Mouse (Mus musculus): ENCODE measurements around the gene Gpr179.
"Not testable (repeated sequence)": the region's sequence is repeated elsewhere in the genome, so short reads cannot be mapped to it uniquely, and the experiment has no call there.

Gpr179 gene

DNA sequence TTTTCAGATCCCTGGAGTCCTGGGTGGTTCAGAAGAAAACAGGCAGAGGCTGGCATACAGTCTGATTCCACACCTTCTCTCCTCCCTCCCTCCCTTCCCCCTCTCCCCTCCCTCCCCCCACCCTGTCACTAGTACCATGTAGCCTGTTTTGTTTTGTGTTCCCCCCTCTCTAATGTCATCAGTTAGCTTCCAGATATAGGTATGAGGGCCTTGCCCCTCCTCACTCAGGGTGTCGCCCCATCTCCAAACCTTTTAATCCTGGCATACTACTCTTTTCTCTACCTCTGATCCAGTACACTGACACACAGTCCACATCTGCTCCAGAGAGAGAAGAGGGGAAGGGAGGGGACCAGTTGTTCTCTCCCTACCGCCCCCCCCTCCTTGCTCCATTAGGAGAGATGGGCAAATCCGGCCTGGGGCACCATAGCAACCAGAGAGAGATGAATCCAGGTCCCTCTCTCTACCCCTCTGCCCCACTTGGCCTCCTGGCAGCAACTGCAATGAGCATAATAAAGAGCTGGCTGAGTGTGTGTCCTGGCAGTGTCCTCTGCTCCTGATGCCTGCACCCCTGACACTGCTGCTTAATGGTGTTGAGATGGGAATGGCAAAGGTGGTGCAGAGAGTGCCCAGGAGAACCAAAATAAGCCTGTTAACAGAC, at the start of gene Gpr179:
Gene Gpr179 (minus strand): TSS at position 51 of the 658 bp plus-strand sequence.
- in situ Hi-C loops (cut with MboI), result no loop called here

DNA sequence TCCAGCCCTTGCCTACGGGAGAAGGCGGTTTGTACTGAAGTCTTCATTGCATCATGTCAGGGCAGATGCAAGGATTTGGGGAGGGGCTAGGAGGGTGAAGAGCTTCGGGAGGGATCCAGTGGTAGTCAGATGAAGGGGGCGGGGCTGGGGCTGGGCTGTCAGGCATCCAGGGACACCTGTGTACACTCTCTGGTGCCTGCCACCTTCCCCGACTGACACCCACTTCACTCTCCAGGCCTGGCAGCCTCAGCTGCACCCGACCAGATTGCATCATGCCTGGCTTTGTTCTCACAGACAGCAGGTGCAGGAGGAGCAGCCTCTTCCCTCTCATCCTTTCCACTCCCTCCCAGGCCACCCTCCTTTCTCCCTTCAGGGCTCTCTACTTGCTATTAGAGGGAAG, 49.2 kb upstream of the Gpr179 start:
- in situ Hi-C loops (cut with MboI), result no loop called here

DNA sequence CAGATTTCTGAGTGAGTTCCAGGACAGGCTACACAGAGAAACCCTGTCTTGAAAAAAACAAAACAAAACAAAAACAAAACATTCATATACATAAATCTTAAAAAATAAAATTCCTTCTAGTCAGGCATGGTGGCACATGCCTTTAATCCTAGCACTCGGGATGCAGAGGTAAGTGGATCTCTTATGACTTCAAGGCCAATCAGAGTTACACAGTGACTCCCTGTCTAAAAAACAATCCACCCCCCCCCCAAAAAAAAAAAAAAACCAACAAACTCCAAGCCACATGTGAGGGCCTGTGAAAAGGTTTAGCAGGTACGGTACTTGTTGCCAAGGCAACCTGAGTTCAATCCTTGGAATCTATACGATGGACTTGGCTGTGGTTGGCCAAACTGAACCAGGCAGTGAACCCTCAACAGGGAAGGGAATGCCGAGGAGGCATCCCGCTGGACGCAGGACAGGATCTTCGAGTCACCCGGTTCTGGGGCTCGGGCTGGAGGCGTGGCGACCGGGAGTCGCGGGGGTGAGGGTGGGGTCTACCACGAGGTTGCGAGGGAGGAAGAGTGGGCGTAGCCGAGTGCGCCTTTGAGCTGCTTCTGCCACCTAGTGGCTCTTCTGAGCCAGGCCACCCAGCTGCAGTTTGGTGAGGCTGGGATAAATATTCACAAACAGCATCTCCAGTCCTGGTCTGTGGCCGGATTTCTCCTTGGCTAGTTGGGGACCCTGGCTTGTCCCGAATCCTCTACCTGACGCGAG, 48.3 kb upstream of the Gpr179 start:
- in situ Hi-C loops (cut with MboI), result no loop called here

DNA sequence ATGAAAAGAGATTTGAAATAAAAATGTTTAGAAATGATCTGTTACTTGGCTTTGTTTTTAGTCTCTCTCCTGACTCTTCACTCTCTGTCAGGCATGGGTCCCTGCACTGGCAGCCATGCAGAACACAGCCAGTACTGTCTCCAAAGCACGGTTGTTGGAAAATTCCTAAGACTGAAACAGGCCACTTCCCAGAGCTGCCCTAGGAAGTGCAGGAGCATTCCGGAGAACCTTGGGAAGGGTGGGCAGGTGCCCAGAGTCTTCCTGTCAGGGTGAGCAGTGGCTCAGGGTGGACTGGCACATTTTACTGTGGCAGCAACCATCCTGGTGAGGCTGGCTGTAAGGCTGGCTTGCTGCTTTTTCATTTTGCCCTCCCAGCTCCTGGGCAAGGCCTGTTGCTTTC, 46.6 kb upstream of the Gpr179 start:
- in situ Hi-C loops (cut with MboI), result no loop called here

DNA sequence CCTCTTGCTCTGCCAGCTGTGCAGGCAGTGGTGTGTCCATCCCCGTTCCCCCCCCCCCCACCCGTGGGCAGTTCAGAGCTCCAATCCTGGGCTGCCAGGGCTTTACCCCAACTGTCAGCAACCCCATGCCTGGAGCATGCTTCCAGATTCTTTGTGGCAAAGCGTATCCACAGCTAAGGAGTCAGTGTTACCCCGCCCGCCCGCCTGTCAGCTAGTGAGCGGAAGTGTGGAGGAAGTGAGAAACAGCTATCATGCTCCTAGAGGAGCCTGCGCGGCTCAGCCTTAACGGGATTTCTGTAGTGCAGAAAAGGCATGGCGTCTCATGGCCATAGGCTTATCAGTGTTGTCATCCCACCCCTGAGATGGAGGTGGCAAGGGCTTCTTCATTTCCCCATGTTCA, 42.3 kb upstream of the Gpr179 start:
- in situ Hi-C loops (cut with MboI), result no loop called here

DNA sequence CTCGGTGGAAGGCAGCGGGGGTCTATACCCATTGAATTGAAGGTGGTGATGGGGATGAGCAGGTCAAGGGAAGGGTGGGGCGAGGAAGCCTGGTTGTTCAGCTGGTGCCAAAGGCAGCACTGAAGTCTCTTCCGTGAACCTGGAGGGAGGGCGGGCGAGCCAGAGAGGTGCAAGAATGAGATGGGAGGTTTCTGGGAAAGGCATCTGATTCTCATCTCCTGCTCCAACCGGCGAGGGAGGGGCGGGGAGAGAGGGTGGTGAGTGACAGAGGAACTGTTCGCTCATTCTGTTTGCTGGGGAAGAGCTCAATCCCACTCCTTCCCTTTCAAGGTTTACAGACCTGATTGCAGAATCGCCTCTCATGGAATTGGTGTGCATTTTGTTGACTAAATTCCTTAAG, 41.8 kb upstream of the Gpr179 start:
- in situ Hi-C loops (cut with MboI), result no loop called here

DNA sequence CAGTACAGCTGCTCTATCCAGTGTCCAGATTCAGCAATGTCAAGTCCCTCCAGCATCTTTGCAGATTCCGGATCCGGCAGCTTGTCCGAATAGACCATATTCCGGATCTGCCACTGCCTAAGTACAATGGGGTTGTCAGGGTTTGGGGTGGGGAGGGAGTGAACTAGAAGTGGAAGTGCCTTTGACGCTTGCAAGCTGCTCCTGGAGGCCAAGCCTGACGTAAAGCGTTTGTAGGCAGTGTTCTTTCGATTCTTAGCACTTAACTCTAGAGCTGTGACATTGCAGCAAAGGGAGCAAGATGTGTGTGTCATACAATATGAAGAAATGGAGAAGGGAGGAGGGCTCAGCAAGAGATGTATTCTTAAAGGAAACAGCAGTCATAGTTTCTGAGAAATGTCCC, 37.2 kb upstream of the Gpr179 start:
- in situ Hi-C loops (cut with MboI), result no loop called here

DNA sequence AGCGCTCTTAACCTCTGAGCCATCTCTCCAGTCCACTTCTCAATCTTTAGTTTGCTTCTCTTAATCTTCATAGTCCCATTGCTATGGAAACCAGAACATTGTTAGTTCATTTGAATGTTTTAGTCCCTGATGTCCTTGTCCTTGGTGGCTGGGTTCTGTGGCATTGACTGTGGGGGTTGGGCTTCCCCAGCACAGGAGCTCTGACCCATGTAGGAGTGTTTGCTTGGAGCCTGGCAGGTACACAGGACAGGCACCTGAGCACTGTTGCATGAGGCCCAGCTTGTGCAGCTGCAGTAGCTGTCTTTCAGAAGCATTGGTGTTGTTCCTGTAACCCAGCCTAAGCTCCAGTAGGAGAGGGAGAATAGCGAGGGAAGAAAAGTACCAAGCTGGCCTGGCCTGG, 35.9 kb upstream of the Gpr179 start:
- in situ Hi-C loops (cut with MboI), result no loop called here

DNA sequence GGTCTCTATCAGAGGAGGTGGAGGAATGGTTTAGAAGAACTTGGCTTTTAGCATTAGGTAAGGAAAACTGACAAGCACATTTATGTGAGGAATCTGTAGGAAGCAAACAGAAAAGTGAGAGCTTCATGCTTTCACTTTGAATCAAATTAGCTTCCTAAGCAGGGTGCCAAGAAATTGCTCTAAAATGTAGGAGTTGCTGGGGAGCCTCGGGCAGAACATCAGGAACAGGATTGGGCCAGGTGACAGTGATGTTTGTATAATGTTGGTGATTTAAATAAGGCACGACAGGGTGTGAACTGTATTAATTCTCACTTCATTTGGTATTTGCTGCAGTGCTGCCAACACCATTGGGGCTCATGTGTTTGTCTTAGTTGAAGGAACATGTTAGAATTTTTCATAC, 31.9 kb upstream of the Gpr179 start:
- in situ Hi-C loops (cut with MboI), result no loop called here

DNA sequence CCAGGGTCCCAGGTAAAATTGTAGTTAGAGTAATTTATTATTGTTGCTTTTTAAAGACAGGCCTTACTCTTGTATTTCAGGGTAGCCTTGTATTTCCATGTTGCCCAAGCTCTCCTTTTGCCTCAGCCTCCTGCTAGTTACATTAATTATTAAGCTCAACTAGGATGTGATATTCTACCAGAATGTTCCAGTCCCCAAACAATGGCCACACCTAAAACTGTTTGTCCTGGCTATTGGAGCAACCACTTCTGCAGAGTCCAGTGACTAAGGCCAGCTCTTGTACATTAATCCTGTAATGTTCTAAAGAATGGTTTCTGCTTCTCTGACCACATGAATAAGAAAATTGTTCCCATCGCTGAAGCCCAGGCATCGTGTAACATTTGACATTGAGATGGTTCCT, 31.1 kb upstream of the Gpr179 start:
- in situ Hi-C loops (cut with MboI), result no loop called here

DNA sequence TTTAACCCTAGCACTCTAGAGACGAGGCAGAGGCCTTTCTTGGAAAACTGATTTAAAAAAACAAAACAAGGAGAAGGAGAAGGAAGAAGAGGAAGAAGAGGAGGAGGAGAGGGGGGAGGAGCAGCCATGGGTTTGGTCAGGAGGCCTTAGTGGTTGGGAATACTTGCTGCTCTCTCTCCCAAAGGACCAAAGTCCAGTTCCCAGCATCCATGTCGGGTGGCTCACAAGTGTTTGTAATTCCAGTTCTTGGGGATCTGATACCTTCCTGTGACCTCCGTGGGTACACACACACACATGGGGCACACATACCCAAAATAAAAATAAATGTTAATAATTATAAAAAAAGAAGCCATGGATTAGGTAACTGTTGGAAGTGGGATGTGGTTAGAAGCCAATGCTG, 28.2 kb upstream of the Gpr179 start:
- in situ Hi-C loops (cut with MboI), result no loop called here

DNA sequence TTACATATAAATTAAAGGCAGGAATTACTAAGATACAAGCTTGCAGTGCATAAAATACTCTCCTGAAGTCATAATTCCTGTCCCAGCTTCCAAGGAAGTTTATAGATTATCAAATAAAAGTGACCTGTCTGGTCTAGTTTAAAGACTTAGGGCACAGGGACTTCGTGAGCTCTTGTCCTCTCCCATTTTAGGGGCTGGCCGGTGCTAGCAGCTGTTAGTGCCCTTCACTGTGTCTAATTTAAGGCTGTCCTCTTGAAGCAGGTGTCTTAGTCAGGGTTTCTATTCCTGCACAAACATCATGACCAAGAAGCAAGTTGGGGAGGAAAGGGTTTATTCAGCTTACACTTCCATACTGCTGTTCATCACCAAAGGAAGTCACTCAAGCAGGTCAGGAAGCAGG, 21.5 kb upstream of the Gpr179 start:
- in situ Hi-C loops (cut with MboI), result no loop called here

DNA sequence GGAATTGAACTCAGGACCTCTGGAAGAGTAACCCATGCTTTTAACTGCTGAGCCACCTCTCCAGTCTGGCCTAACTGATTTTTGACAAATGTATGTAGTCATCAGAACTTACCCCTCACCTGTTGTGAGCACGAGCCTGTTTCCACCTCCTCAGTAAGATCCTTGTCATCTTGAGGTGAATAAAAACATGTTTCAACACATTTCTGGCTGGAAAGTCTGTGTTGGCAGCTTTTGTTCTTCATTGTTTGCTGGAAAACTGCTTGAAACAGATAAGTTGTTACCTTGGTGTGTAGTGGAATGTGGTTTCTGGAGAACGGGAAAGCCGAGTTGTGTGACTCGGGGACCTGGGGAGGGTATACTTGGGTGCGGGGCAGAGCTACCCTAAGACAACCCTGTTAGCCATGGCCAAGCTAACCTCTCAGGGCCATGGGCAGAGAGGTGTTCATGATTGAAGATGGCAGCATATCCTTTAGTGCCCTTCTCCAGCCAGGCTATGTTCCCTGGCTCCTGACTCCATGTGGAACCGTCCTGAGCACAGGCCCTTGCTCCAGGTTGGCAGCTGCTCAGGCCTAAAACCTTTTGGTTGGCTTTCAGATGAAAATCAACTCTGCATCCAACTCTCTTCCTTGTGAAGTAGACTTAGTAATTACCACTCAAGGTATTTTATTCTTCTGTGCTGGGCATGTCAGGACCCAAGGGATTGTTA, 20.4 kb upstream of the Gpr179 start:
- in situ Hi-C loops (cut with MboI), result no loop called here

DNA sequence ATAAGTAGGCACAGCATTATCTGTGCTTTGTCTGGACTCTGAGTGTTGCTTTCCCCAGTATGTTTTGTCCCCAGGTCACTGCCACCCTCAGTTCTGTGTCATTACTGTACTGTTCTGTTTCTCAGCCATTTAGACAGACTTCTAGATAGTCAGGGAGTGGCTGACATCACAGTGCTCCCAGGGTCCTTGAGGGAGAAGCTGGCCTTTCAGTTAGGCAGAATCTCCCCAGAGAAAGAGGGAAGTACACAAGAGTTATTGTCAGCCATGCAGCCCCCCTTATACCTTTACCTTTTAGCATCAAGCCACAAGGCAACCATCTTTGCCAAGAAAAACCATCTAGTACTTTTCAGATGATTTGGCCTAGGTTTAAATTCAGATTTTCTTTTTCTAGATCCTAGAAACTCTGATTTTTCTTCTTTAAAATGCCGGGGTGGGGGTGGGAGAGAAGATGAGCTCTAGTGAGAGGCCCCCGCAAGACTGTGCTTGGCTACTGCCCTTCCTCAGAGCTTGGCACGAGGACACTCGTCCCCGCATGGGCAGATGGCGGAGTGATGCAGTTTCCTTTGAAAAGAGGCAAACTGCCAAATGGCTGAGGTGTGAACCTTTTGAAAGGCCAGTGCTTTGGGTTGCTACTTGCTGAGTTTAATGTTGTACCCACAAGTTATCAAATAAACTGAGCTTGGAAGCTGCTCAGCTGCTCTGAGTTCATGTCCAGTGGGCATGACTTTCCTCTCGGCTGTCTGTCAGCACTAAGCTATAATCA, 18.6 kb upstream of the Gpr179 start:
- in situ Hi-C loops (cut with MboI), result no loop called here

DNA sequence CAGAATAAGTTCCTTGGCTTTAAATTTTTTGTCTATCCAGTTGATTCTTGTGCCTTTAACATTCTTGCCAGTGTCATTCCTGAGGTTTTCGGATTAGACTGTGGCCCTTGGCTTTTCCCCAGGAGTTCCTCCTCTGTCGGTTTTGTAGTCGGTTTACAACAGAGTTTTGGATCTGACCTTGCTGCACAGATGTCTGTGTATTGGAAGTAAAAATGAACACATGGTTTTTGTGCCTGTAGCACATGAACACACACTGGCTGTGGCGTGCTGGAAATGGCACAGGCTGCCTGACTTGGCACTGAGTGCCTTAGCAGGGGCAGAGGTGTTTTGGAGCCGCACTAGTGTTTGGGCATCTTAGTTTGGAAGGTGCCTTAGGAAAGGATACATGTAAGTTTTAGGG, 16.6 kb upstream of the Gpr179 start:
- in situ Hi-C loops (cut with MboI), result no loop called here

DNA sequence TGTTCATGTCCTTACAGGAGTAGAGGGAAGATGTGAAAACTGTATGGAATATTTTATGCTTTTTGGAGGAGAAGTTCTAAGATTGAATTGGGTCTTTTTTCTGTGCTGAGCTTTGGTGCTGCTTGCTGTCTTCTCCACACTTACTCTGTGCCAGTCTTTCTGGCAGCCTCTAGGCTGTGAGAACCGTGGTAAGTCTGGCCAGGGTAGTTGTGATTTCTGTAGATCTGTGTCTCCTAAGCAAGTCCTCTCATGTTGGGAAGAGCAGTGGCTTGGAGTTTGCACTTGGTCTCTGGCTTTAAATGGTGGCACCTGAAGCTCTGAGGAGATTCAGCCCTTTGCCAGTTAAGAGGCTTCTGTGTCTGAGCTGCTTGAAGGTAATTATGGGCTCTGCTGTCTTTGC, 13.7 kb upstream of the Gpr179 start:
- in situ Hi-C loops (cut with MboI), result no loop called here

DNA sequence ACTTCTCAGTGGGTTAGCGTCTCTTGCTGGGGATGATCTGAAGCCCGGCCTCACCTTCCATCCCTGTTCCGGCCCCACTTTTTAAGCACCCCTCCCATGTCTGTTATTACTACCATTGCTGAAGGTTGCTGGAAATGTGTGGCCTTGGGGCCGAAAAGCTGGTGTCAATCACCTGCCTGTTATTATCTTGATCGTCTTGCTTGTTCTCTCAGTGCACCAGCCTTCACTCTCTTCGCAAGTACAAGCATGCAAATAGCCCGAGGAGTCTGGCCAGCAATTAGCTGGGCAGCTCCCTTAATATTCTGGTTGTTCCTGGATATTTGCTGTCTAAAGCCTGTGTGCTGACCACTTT, 11.7 kb upstream of the Gpr179 start:
- in situ Hi-C loops (cut with MboI), result no loop called here

DNA sequence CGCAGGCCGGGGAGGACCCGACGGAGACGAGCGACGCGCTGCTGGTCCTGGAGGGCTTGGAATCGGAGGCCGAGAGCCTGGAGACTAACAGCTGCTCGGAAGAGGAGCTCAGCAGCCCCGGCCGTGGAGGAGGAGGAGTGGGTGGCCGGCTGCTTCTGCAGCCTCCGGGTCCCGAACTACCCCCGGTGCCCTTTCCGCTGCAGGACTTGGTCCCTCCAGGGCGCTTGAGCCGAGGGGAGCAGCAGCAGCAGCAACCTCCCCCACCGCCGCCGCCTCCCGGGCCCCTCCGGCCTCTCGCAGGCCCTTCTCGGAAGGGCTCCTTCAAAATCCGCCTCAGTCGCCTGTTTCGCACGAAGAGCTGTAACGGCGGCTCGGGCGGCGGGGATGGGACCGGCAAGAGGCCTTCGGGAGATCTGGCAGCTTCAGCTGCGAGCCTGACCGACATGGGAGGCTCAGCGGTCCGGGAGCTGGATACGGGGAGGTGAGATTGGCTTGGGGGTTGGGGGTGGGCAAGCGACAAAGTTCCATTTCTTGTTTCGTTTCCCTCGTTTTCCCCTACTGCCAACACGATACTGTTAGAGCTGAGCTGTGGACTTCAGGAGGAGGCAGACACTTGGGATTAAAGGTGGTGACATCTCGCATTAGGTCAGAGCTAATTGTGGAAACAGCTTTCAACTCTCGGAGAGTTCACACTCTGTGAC, 11.2 kb upstream of the Gpr179 start:
- in situ Hi-C loops (cut with MboI), result no loop called here

DNA sequence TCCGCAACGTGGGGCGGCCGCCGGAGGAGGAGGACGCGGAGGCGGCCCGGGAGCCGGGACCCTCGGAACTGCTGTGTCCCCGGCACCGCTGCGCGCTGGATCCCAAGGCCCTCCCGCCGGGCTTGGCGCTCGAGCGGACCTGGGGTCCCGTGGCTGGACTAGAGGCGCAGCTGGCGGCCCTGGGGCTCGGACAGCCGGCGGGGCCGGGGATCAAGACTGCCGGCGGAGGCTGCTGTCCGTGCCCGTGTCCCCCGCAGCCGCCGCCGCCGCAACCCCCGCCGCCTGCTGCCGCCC, 10.7 kb upstream of the Gpr179 start:
- in situ Hi-C loops (cut with MboI), result no loop called here

DNA sequence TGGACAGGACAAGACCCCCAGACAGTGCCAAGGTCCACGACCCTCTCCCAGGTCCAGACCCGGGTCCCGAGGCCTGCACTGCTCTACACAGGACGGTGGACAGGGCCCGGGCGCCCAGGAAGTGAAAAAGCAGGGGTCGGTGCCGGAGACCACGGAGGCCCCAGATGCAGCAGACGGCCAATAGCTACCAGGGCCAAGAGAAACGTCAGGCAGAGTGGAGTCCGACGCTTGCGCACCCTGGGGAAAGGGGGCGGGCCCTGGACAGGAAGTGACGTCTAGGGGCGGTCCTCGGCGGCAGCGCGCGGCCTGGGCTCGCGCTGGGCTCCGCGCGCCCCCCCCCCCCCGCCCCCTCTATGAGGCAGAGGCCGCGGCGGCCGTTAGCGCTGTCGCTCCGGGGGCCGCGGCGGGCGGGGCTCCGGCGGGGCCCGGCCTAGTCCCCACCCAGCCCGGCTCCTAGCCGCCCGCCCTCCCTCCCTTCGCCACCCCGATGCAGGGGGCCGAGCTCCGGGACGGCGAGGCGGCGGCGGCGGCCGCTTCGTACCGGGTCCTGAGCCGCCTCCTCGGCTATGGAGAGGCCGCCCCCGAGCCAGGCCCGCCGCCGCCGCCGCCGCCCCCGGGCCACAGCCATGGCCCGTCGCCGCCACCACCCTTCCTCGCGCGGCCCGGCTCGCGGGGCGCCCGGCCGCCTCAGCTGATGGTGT, 10.2 kb upstream of the Gpr179 start, which contains the start of gene Socs7:
Gene Socs7 (plus strand): TSS at position 604 of the 701 bp plus-strand sequence.
- in situ Hi-C loops (cut with MboI), result no loop called here

DNA sequence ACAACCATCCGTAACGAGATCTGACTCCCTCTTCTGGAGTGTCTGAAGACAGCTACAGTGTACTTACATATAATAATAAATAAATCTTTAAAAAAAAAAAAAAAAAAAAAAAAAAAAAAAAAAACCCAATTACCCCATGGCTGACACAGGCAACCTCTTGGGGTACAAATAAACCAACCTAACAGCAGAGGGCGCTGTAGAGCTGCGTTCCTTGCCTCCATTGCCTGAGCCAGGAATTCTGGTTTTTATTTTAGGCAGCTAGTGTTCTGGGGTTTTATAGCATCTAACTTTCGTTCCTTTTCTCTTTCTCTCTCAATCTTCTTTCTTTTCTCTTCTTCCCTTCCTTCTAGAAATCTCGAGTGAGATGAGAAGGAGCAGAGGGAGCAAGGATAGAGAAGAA, 5.8 kb upstream of the Gpr179 start:
- in situ Hi-C loops (cut with MboI), result not testable (repeated sequence)

All from mature B cell (primary cell).